Mouse (Mus musculus): Measurements from ENCODE around the gene Kcnj4. TPM values are rescaled to one million over a fixed set of nuclear protein-coding genes. Genes with fewer than 3 reads are reported as not detected.

Kcnj4 gene
- polyA plus RNA-seq, 2 experiments = 0.43 TPM; not detected in 1

- peak overlapping the region; percentile 69 for H3K4me2 ChIP-seq (replicated peaks; ENCODE audit: low read depth, low read length, severe bottlenecking)
- H3K4me1 ChIP-seq (ENCODE audit: control insufficient read depth, insufficient read depth, low read length) = peaks cover 12% of the 10 kb centered on the region
- ATAC-seq (ENCODE audit: low FRiP score, low read depth) (peak; percentile 42), DNase-seq (ENCODE audit: low spot score) (peak; percentile 41)
- no peak for TF ChIP-seq POLR2A (IDR thresholded peaks at IDR 0.05; ENCODE audit: borderline replicate concordance, extremely low read depth, insufficient read depth, insufficient read length)
- H3K4me3 ChIP-seq (replicated peaks; ENCODE audit: low read length) = peak overlapping the region; percentile 69
- H3K27me3 ChIP-seq (ENCODE audit: control insufficient read depth, insufficient read depth, low read length) = no peaks in the 10 kb centered on the region
- no peaks in the 10 kb centered on the region for H3K9me3 ChIP-seq (ENCODE audit: control insufficient read depth, low read length)
- H3K27ac ChIP-seq (replicated peaks; ENCODE audit: low read depth, low read length) = peak overlapping the region; percentile 99
- peak overlapping the region; percentile 99 for H3K9ac ChIP-seq (ENCODE audit: low read depth, low read length, severe bottlenecking)
- peaks cover 38% of the 10 kb centered on the region for H3K36me3 ChIP-seq (ENCODE audit: control insufficient read depth, insufficient read depth, low read length)
- WGBS = 1% methylated on average over 25 of the region's 52 CpGs
Measured at GRCm38 (mm10) chr15:79545921-79546399, 40.9 kb upstream of the Kcnj4 start.

- ATAC-seq (ENCODE audit: low FRiP score, low read depth) = no peak
- Histone ChIP-seq H3K9me3 (ENCODE audit: control insufficient read depth, low read length) (no peaks in the 10 kb centered on the region), H3K4me2 (replicated peaks; ENCODE audit: low read depth, low read length, severe bottlenecking) (peak overlapping the region; percentile 69), H3K4me3 (replicated peaks; ENCODE audit: low read length) (peak overlapping the region; percentile 69), H3K27me3 (ENCODE audit: control insufficient read depth, insufficient read depth, low read length) (no peaks in the 10 kb centered on the region), H3K4me1 (ENCODE audit: control insufficient read depth, insufficient read depth, low read length) (peaks cover 12% of the 10 kb centered on the region), H3K36me3 (ENCODE audit: control insufficient read depth, insufficient read depth, low read length) (peaks cover 42% of the 10 kb centered on the region), H3K27ac (replicated peaks; ENCODE audit: low read depth, low read length) (peak overlapping the region; percentile 99), H3K9ac (ENCODE audit: low read depth, low read length, severe bottlenecking) (peak overlapping the region; percentile 99)
- no peak for DNase-seq (ENCODE audit: low spot score)
- WGBS = 5% methylated on average over 3 of the region's 3 CpGs
- no peak for TF ChIP-seq POLR2A (IDR thresholded peaks at IDR 0.05; ENCODE audit: borderline replicate concordance, extremely low read depth, insufficient read depth, insufficient read length)
Measured at GRCm38 (mm10) chr15:79545496-79545895, 40.5 kb upstream of the Kcnj4 start.

- no peak for ATAC-seq (ENCODE audit: low FRiP score, low read depth)
- 79% methylated on average over 3 of the region's 3 CpGs for WGBS
- Histone ChIP-seq H3K9me3 (ENCODE audit: control insufficient read depth, low read length) (no peaks in the 10 kb centered on the region), H3K27me3 (ENCODE audit: control insufficient read depth, insufficient read depth, low read length) (no peaks in the 10 kb centered on the region), H3K36me3 (ENCODE audit: control insufficient read depth, insufficient read depth, low read length) (peaks cover 58% of the 10 kb centered on the region), H3K4me2 (replicated peaks; ENCODE audit: low read depth, low read length, severe bottlenecking) (peak overlapping the region; percentile 69), H3K4me3 (replicated peaks; ENCODE audit: low read length) (peak overlapping the region; percentile 69), H3K4me1 (ENCODE audit: control insufficient read depth, insufficient read depth, low read length) (peaks cover 12% of the 10 kb centered on the region), H3K27ac (replicated peaks; ENCODE audit: low read depth, low read length) (no peak overlapping the region), H3K9ac (ENCODE audit: low read depth, low read length, severe bottlenecking) (no peak overlapping the region)
- TF ChIP-seq POLR2A (IDR thresholded peaks at IDR 0.05; ENCODE audit: borderline replicate concordance, extremely low read depth, insufficient read depth, insufficient read length) = no peak
- no peak for DNase-seq (ENCODE audit: low spot score)
Measured at GRCm38 (mm10) chr15:79543968-79544367, 38.9 kb upstream of the Kcnj4 start.

- no peak for TF ChIP-seq POLR2A (IDR thresholded peaks at IDR 0.05; ENCODE audit: borderline replicate concordance, extremely low read depth, insufficient read depth, insufficient read length)
- H3K36me3 ChIP-seq (ENCODE audit: control insufficient read depth, insufficient read depth, low read length) = peaks cover 99% of the 10 kb centered on the region
- H3K27ac ChIP-seq (replicated peaks; ENCODE audit: low read depth, low read length) = no peak overlapping the region
- WGBS = 86% methylated on average over 3 of the region's 3 CpGs
- no peak overlapping the region for H3K4me2 ChIP-seq (replicated peaks; ENCODE audit: low read depth, low read length, severe bottlenecking)
- no peak overlapping the region for H3K9ac ChIP-seq (ENCODE audit: low read depth, low read length, severe bottlenecking)
- ATAC-seq (ENCODE audit: low FRiP score, low read depth) = no peak
- no peak for DNase-seq (ENCODE audit: low spot score)
- H3K4me3 ChIP-seq (replicated peaks; ENCODE audit: low read length) = no peak overlapping the region
- H3K27me3 ChIP-seq (ENCODE audit: control insufficient read depth, insufficient read depth, low read length) = no peaks in the 10 kb centered on the region
- no peaks in the 10 kb centered on the region for H3K4me1 ChIP-seq (ENCODE audit: control insufficient read depth, insufficient read depth, low read length)
- no peaks in the 10 kb centered on the region for H3K9me3 ChIP-seq (ENCODE audit: control insufficient read depth, low read length)
Measured at GRCm38 (mm10) chr15:79533796-79534195, 28.8 kb upstream of the Kcnj4 start.

GRCm38 (mm10) chr15:79529935-79530334, 24.9 kb upstream of the Kcnj4 start:
- DNase-seq (ENCODE audit: low spot score) = no peak
- ATAC-seq (ENCODE audit: low FRiP score, low read depth) = no peak
- H3K36me3 ChIP-seq (ENCODE audit: control insufficient read depth, insufficient read depth, low read length) = peaks cover 96% of the 10 kb centered on the region

More at GRCm38 (mm10) chr15:79529935-79530334, 24.9 kb upstream of the Kcnj4 start:
- TF ChIP-seq POLR2A (IDR thresholded peaks at IDR 0.05; ENCODE audit: borderline replicate concordance, extremely low read depth, insufficient read depth, insufficient read length) = no peak
- no peaks in the 10 kb centered on the region for H3K9me3 ChIP-seq (ENCODE audit: control insufficient read depth, low read length)
- H3K4me2 ChIP-seq (replicated peaks; ENCODE audit: low read depth, low read length, severe bottlenecking) = no peak overlapping the region
- no peak overlapping the region for H3K4me3 ChIP-seq (replicated peaks; ENCODE audit: low read length)
- no peak overlapping the region for H3K9ac ChIP-seq (ENCODE audit: low read depth, low read length, severe bottlenecking)
- H3K27me3 ChIP-seq (ENCODE audit: control insufficient read depth, insufficient read depth, low read length) = no peaks in the 10 kb centered on the region
- no peak overlapping the region for H3K27ac ChIP-seq (replicated peaks; ENCODE audit: low read depth, low read length)
- WGBS = 32% methylated on average over 3 of the region's 7 CpGs
- H3K4me1 ChIP-seq (ENCODE audit: control insufficient read depth, insufficient read depth, low read length) = no peaks in the 10 kb centered on the region
